Mouse (Mus musculus) MEL (cell line): Measurements from ENCODE around the gene Spc24. TPM values are rescaled to one million over a fixed set of nuclear protein-coding genes. Genes with fewer than 3 reads are reported as not detected.

Experiments used
- DNase-seq: peaks from one replicate; pipeline ENCODE4 v3.0.0; 2011; ENCODE audit warnings: low read depth, low spot score
- H3K27ac ChIP-seq: 2 replicates; pipeline ENCODE4 v1.5.1; 2012; ENCODE audit warnings: low read depth, mild to moderate bottlenecking, control low read depth, low read length, moderate library complexity; ENCODE audit not compliant: control insufficient read depth
- H3K27me3 ChIP-seq, 2 experiments: fragments of 150-350 bp in 1 of 2; sonication (generic) in 1 of 2; 2 replicates each; pipeline ENCODE4 v1.6.1; 2012; ENCODE audit warnings: low read length in 2 of 2, mild to moderate bottlenecking in 2 of 2, improper control_type of control experiment in 1 of 2, moderate library complexity in 1 of 2; ENCODE audit not compliant: insufficient read depth in 2 of 2, control insufficient read depth in 1 of 2
- H3K36me3 ChIP-seq, 2 experiments: 2 replicates each; pipeline ENCODE4 v1.6.1; 2012 to 2014; ENCODE audit warnings: low read length in 2 of 2, improper control_type of control experiment in 1 of 2, inconsistent platforms in 1 of 2, mild to moderate bottlenecking in 1 of 2; ENCODE audit not compliant: insufficient read depth in 2 of 2, control insufficient read depth in 1 of 2
- H3K4me1 ChIP-seq, 2 experiments: fragments of 150-350 bp in 1 of 2; sonication (generic) in 1 of 2; 2 replicates each; pipeline ENCODE4 v1.6.1; 2012; ENCODE audit warnings: low read length in 2 of 2, improper control_type of control experiment in 1 of 2, mild to moderate bottlenecking in 1 of 2; ENCODE audit not compliant: insufficient read depth in 2 of 2, control insufficient read depth in 1 of 2
- H3K4me3 ChIP-seq, 2 experiments: fragments of 150-350 bp in 1 of 2; sonication (generic) in 1 of 2; 2 replicates each; pipeline ENCODE4 v1.5.1; 2012; ENCODE audit warnings: low read depth in 2 of 2, low read length in 2 of 2, mild to moderate bottlenecking in 2 of 2, moderate library complexity in 2 of 2, control low read depth in 1 of 2, improper control_type of control experiment in 1 of 2; ENCODE audit not compliant: control insufficient read depth in 1 of 2, insufficient read depth in 1 of 2
- H3K79me2 ChIP-seq: 2 replicates; pipeline ENCODE4 v1.6.1; 2012; ENCODE audit warnings: mild to moderate bottlenecking, low read length, moderate library complexity; ENCODE audit not compliant: control insufficient read depth, poor library complexity, insufficient read depth
- H3K9ac ChIP-seq: 2 replicates; pipeline ENCODE4 v1.6.1; 2012; ENCODE audit warnings: low read depth, mild to moderate bottlenecking, control low read depth, low read length, moderate library complexity; ENCODE audit not compliant: control insufficient read depth, poor library complexity, severe bottlenecking
- H3K9me3 ChIP-seq: fragments of 150-350 bp; sonication (generic); replicated peaks from 2 replicates; pipeline ENCODE4 v1.6.1; 2012; ENCODE audit warnings: mild to moderate bottlenecking, low read length, improper control_type of control experiment, moderate library complexity; ENCODE audit not compliant: insufficient read depth
- BHLHE40 ChIP-seq: IDR thresholded peaks from 2 replicates; pipeline ENCODE4 v1.6.1; 2012; ENCODE audit warnings: low read depth, mild to moderate bottlenecking, inconsistent platforms, low read length, improper control_type of control experiment, borderline replicate concordance
- CHD1 ChIP-seq: IDR thresholded peaks from 2 replicates; pipeline ENCODE4 v1.6.1; 2012; ENCODE audit warnings: low read depth, mild to moderate bottlenecking, inconsistent platforms, low read length, improper control_type of control experiment
- CHD2 ChIP-seq: IDR thresholded peaks from 2 replicates; pipeline ENCODE4 v1.6.1; 2011; ENCODE audit warnings: low read length, improper control_type of control experiment
- CTCF ChIP-seq, 3 experiments: IDR thresholded peaks in 2 of 3; conservative IDR thresholded peaks in 1 of 3; 2 replicates each; pipeline ENCODE4 v1.5.1; 2011 to 2012; ENCODE audit warnings: low read length in 3 of 3, low read depth in 2 of 3, mild to moderate bottlenecking in 2 of 3, improper control_type of control experiment in 1 of 3, inconsistent platforms in 1 of 3, mixed read lengths in 1 of 3, moderate library complexity in 1 of 3; ENCODE audit not compliant: control insufficient read depth in 1 of 3, insufficient read depth in 1 of 3, poor library complexity in 1 of 3, severe bottlenecking in 1 of 3
- EP300 ChIP-seq, 2 experiments: IDR thresholded peaks; 2 replicates each; pipeline ENCODE4 v1.6.1; 2011; ENCODE audit warnings: improper control_type of control experiment in 2 of 2, low read length in 2 of 2, low read depth in 1 of 2, mild to moderate bottlenecking in 1 of 2
- ETS1 ChIP-seq: IDR thresholded peaks from 2 replicates; pipeline ENCODE4 v1.6.1; 2012; ENCODE audit warnings: low read depth, mild to moderate bottlenecking, inconsistent platforms, low read length, improper control_type of control experiment, moderate library complexity
- GABPA ChIP-seq: IDR thresholded peaks from 2 replicates; pipeline ENCODE4 v1.6.1; 2012; ENCODE audit warnings: low read depth, mild to moderate bottlenecking, inconsistent platforms, low read length, improper control_type of control experiment, moderate library complexity
- HCFC1 ChIP-seq: IDR thresholded peaks from 2 replicates; pipeline ENCODE4 v1.6.1; 2012; ENCODE audit warnings: low read depth, mild to moderate bottlenecking, inconsistent platforms, low read length, improper control_type of control experiment, moderate library complexity
- JUND ChIP-seq: IDR thresholded peaks from 2 replicates; pipeline ENCODE4 v1.6.1; 2011; ENCODE audit warnings: low read depth, mild to moderate bottlenecking, improper control_type of control experiment, low read length
- KAT2A ChIP-seq: conservative IDR thresholded peaks from 2 replicates; pipeline ENCODE4 v1.6.1; 2012; ENCODE audit warnings: low read depth, low read length, improper control_type of control experiment, inconsistent platforms
- MAFK ChIP-seq: IDR thresholded peaks from 2 replicates; pipeline ENCODE4 v1.6.1; 2011; ENCODE audit warnings: low read depth, mild to moderate bottlenecking, low read length, improper control_type of control experiment, borderline replicate concordance
- MYB ChIP-seq: IDR thresholded peaks from 2 replicates; pipeline ENCODE4 v1.6.1; 2011; ENCODE audit warnings: mild to moderate bottlenecking, low read depth, low read length, improper control_type of control experiment
- MYC ChIP-seq: IDR thresholded peaks from 2 replicates; pipeline ENCODE4 v1.6.1; 2011; ENCODE audit warnings: low read depth, mild to moderate bottlenecking, low read length, improper control_type of control experiment, moderate library complexity
- POLR2AphosphoS5 ChIP-seq: IDR thresholded peaks from 2 replicates; pipeline ENCODE4 v1.6.1; 2012; ENCODE audit warnings: low read depth, borderline replicate concordance, mild to moderate bottlenecking, inconsistent platforms, low read length, moderate library complexity, mixed read lengths
- RAD21 ChIP-seq: IDR thresholded peaks from 2 replicates; pipeline ENCODE4 v1.6.1; 2011; ENCODE audit warnings: mild to moderate bottlenecking, low read depth, low read length, improper control_type of control experiment
- SMC3 ChIP-seq: IDR thresholded peaks from 2 replicates; pipeline ENCODE4 v1.6.1; 2011; ENCODE audit warnings: low read depth, low read length, improper control_type of control experiment
- ZC3H11A ChIP-seq: IDR thresholded peaks from 2 replicates; pipeline ENCODE4 v1.6.1; 2012; ENCODE audit warnings: low read depth, mild to moderate bottlenecking, inconsistent platforms, low read length, improper control_type of control experiment
- ZKSCAN1 ChIP-seq: IDR thresholded peaks from 2 replicates; pipeline ENCODE4 v1.6.1; 2012; ENCODE audit warnings: low read depth, mild to moderate bottlenecking, inconsistent platforms, low read length, improper control_type of control experiment, moderate library complexity
- ZNF384 ChIP-seq: IDR thresholded peaks from 2 replicates; pipeline ENCODE4 v1.6.1; 2012; ENCODE audit warnings: low read depth, mild to moderate bottlenecking, inconsistent platforms, low read length, improper control_type of control experiment
- polyA plus RNA-seq, 2 experiments: library from polyadenylated mRNA; stranded (reverse) in 1 of 2; unstranded in 1 of 2; fragments of >175 nt in 1 of 2; fragments of >200 nt in 1 of 2; gene quantifications; 2 replicates each; pipeline versions ENCODE4 v1.2.1 to v1.2.4; 2012; ENCODE audit warnings: low replicate concordance in 2 of 2, low read depth in 1 of 2; ENCODE audit not compliant: insufficient read length in 2 of 2, insufficient read depth in 1 of 2, missing spikeins in 1 of 2
- total RNA-seq: library from RNA; depleted of rRNA; stranded (reverse); fragments of 300-350 nt; gene quantifications from 2 replicates; pipeline ENCODE4 v1.2.3, GENCODE M21; 2012

The Spc24 gene
- total and polyA plus RNA-seq, 3 experiments: 304 to 377 TPM; not detected in 1

DNA sequence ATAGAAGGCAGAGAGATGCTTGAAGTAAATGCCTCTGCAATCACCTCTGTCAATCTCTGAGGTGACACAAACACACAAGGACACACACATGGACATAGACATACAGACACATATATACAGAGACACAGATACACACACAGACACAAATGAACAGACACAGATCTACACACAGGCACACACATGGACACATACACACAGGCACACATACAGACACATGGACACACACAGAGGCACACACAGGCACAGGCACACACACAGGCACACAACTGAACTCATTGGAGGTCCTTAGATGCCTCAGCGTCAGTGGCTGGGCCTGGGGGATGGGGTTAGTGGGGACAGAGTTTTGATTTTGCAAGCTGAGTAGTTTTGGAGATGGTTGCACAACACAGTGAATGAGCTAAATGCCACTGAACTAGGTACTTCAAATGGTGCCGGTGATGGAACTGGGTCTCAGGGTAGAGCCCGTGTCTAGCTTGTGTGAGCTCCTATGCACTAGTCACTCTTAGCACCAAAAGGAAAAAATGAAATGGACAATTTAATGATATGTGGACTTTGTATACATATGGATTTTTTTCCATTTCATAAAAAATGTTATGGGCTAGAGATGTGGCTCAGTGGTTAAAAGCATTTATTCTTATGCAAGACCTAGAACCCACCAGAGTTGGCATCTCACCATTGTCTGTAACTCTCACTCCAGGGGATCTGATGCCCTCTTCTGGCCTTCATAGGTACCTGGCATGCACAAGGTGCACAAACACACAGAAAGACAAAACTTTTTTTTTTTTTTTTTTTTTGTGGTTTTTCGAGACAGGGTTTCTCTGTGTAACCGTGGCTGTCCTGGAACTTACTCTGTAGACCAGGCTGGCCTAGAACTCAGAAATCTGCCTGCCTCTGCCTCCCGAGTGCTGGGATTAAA lies 4.2 kb upstream of the Spc24 start:
- H3K36me3 ChIP-seq: peaks cover 0 to 14% of the 10 kb centered on the region in 2 experiments; a peak in 2 of 4 replicates
- TF ChIP-seq JUND (no peak), MAFK (no peak), MYC (0 out of 2 replicates have a peak, but pooled peaks have one; percentile 36), HCFC1 (no peak), KAT2A (no peak), POLR2AphosphoS5 (peak; percentile 69; the same call in 1 of the 2 replicates), CTCF (IDR thresholded peaks at IDR 0.05 in 2 of 3, conservative IDR thresholded peaks at IDR 0.05 in 1 of 3; ENCODE audit: control insufficient read depth in 1 of 3, insufficient read depth in 1 of 3, low read depth in 2 of 3, low read length in 3 of 3, poor library complexity in 1 of 3, severe bottlenecking in 1 of 3) (peak; percentile 41 to 63 (median 54)), ZNF384 (peak; percentile 92), ZC3H11A (peak; percentile 47), CHD2 (no peak), ETS1 (no peak), EP300 (IDR thresholded peaks at IDR 0.05; ENCODE audit: low read depth in 1 of 2, low read length in 2 of 2) (no peak), RAD21 (peak; percentile 62), MYB (no peak), CHD1 (no peak), SMC3 (peak; percentile 65), GABPA (no peak)
- no peaks in the 10 kb centered on the region for H3K27me3 ChIP-seq
- DNase-seq: peak; percentile 64
- H3K79me2 ChIP-seq: peaks cover 8% of the 10 kb centered on the region
- H3K4me1 ChIP-seq: peaks cover 9 to 19% of the 10 kb centered on the region in 2 experiments
- H3K27ac ChIP-seq: no peak overlapping the region
- no peak overlapping the region for H3K9ac ChIP-seq
- no peaks in the 10 kb centered on the region for H3K9me3 ChIP-seq
- no peak overlapping the region for H3K4me3 ChIP-seq

DNA sequence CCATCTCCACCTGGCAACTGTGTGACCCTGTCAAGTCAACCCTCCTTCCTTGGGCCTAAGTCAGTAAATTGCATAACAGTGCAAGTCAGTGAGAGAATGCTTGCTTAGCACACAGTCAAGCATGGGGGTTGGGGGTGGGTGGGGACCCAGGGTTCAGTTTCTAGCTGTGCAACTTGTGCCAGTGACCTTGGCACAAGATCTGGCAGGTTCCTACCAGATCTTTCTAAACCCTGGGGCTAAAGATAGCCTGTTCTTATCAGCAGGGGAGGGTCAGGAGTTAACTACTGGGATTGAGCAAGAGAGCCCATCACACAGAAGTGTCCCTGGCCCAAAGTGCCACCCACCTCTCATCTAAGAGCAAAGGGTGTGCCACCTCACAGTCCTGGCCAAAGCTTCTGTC lies 2.0 kb upstream of the Spc24 start:
- no peak for DNase-seq
- H3K9ac ChIP-seq: no peak overlapping the region
- H3K4me1 ChIP-seq: peaks cover 9 to 31% of the 10 kb centered on the region in 2 experiments
- H3K79me2 ChIP-seq: peaks cover 25% of the 10 kb centered on the region
- peaks cover 0 to 24% of the 10 kb centered on the region in 2 experiments; a peak in 2 of 4 replicates for H3K36me3 ChIP-seq
- H3K9me3 ChIP-seq: no peaks in the 10 kb centered on the region
- 0 out of 2 replicates have a peak, but pooled peaks have one; percentile 24 for TF ChIP-seq ETS1
- TF ChIP-seq MYC: no peak
- TF ChIP-seq BHLHE40: no peak
- TF ChIP-seq SMC3: no peak
- TF ChIP-seq ZKSCAN1: no peak
- no peak for TF ChIP-seq KAT2A
- no peaks in the 10 kb centered on the region for H3K27me3 ChIP-seq
- no peak overlapping the region for H3K4me3 ChIP-seq
- no peak overlapping the region for H3K27ac ChIP-seq
